Mouse (Mus musculus) embryonic facial prominence, embryonic 15.5 days (tissue): ENCODE results near the gene Bmp7. TPM values are rescaled to one million over a fixed set of nuclear protein-coding genes. Genes with fewer than 3 reads are reported as not detected.

Experiments
- ATAC-seq: fragments of 200-750 bp; cut with Nextera tagmentation; 2 replicates; pipeline ENCODE4 v1.8.0; 2017; ENCODE audit warnings: low read depth, moderate TSS enrichment; ENCODE audit not compliant: insufficient number of reproducible peaks, low FRiP score, low TSS enrichment
- H3K27ac ChIP-seq: fragments of 300-500 bp; sonication (generic); replicated peaks from 2 replicates; pipeline ENCODE4 v1.5.1; 2015; ENCODE audit warnings: mild to moderate bottlenecking, inconsistent platforms
- H3K27me3 ChIP-seq: fragments of 300-500 bp; sonication (generic); 2 replicates; pipeline ENCODE4 v1.6.1; 2015; ENCODE audit warnings: inconsistent platforms
- H3K36me3 ChIP-seq: fragments of 300-500 bp; sonication (generic); 2 replicates; pipeline ENCODE4 v1.6.1; 2015; ENCODE audit warnings: mild to moderate bottlenecking, inconsistent platforms
- H3K4me1 ChIP-seq: fragments of 300-500 bp; sonication (generic); 2 replicates; pipeline ENCODE4 v1.6.1; 2015; ENCODE audit warnings: inconsistent platforms
- H3K4me2 ChIP-seq: fragments of 300-500 bp; sonication (generic); replicated peaks from 2 replicates; pipeline ENCODE4 v1.6.1; 2015; ENCODE audit warnings: mild to moderate bottlenecking, inconsistent platforms
- H3K4me3 ChIP-seq: fragments of 300-500 bp; sonication (generic); replicated peaks from 2 replicates; pipeline ENCODE4 v1.5.1; 2015; ENCODE audit warnings: mild to moderate bottlenecking, inconsistent platforms
- H3K9ac ChIP-seq: fragments of 300-500 bp; sonication (generic); 2 replicates; pipeline ENCODE4 v1.6.1; 2015; ENCODE audit warnings: inconsistent platforms
- H3K9me3 ChIP-seq: fragments of 300-500 bp; sonication (generic); replicated peaks from 2 replicates; pipeline ENCODE4 v1.6.1; 2016; ENCODE audit warnings: inconsistent platforms
- WGBS: fragments of 180-500 bp; shearing (Covaris S2); methylation state at CpG from one replicate; pipeline ENCODE4 v1.1.7; 2015; 5-methylcytosine and 5-hydroxymethylcytosine counted together
- polyA plus RNA-seq: library from polyadenylated mRNA; unstranded; fragments of >200 nt; fragmentation: Nextera tagmentation; extraction: Ambion mirVana; gene quantifications from 2 replicates; pipeline ENCODE4 v1.2.1, GENCODE M21; 2015

Bmp7 gene
- polyA plus RNA-seq, result 37.1 and 45.6 TPM in 2 replicates

DNA sequence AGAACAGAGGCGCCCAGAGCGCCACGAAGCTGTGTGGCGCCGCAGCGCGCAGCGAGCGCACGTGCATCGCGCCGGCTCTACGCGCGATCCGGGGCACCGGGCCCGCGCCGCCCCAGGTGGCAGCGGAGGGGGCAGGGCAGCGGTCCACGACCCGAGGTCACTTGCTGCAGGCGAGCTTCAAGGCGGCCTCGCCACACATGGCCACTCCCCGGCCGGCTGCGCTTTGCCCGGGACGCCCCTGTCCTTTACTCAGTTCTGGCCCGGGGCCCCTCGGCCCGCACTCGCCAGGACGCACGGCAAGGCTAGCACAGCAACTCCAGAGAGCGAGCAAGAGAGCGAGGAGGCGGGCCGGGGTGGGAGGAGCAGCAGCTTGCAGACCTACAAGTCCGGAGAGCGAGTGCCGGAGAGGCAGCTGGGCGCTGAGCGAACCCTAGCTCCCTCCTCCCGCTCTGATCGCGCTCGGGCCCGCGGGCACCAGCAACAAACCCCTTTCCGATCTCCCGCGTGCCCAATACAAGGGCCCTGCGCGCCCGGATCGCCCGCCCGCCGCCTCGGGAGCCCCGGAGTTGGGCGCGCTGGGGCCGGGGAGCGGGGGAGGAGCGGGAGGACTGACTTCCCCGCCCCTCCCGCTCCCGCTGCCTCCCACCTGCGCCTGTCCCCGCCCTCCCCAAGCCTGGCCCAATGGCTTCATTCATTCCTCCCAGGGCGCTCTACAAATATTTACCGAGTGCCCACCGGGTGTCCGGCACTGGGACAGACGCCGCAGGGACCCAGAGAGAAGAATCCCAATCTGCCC lies at the start of gene Bmp7:
TSS of gene Bmp7 (minus strand) at position 319 of the 796 bp plus-strand sequence.
- Histone ChIP-seq H3K27ac (peak within 1 kb of the TSS; percentile 89), H3K27me3 (peaks cover 14% of the 10 kb centered on the region), H3K4me3 (peak within 1 kb of the TSS; percentile 61), H3K4me1 (peaks cover 59% of the 10 kb centered on the region), H3K4me2 (peak within 1 kb of the TSS; percentile 98), H3K9ac (peak within 1 kb of the TSS; percentile 65), H3K36me3 (no peaks in the 10 kb centered on the region), H3K9me3 (no peaks in the 10 kb centered on the region)
- peak; percentile 76 for ATAC-seq
- under 1% methylated on average over 81 of the region's 82 CpGs for WGBS

- no peaks in the 10 kb centered on the region for H3K9me3 ChIP-seq
- ATAC-seq, result no peak
- peaks cover under 1% of the 10 kb centered on the region for H3K4me1 ChIP-seq
- H3K36me3 ChIP-seq, result no peaks in the 10 kb centered on the region
- H3K27ac ChIP-seq, result no peak overlapping the region
- H3K4me2 ChIP-seq, result no peak overlapping the region
- no peak overlapping the region for H3K4me3 ChIP-seq
- H3K27me3 ChIP-seq, result no peaks in the 10 kb centered on the region
- 73% methylated on average over 9 of the region's 9 CpGs for WGBS
- no peak overlapping the region for H3K9ac ChIP-seq
These were observed 42.8 kb upstream of the Bmp7 start for GRCm38 (mm10) chr2:172982776-172983561.

DNA sequence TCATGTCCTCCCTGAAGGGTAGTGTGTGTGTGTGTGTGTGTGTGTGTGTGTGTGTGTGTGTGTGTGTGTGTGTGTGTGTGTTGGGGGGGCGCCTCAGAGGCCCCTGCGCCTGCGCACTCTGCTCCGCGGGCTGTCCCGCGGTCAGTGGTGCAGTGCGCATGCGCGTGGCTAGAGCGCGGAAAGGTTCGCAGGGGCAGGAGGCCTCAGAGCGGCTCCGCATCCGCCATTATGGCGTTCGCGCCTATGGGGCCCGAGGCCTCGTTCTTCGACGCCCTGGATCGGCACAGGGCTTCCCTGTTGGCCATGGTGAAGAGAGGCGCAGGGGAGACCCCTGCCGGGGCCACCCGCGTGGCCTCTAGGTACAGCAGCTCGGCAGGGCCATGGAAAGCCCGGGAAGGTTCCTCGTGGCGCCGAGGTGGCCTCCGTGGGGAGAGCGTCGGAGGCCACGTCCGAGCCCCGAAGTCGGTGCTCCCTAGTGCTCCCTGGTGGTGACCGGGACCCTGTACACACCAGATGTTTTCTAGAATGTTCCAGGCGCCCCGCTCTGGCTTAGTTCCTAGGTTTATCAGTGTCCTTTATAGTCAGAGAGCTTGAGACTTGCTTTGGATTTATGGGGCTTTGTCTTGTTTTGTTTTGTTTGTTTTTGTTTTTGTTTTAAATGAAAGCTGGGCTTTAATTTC lies 39.7 kb upstream of the Bmp7 start:
- Histone ChIP-seq H3K27me3 (no peaks in the 10 kb centered on the region), H3K27ac (no peak overlapping the region), H3K9ac (no peak overlapping the region), H3K4me3 (no peak overlapping the region), H3K9me3 (no peaks in the 10 kb centered on the region), H3K36me3 (no peaks in the 10 kb centered on the region), H3K4me1 (peaks cover 19% of the 10 kb centered on the region), H3K4me2 (no peak overlapping the region)
- no peak for ATAC-seq
- WGBS, result 94% methylated on average over 43 of the region's 43 CpGs

- peak overlapping the region; percentile 71 for H3K27ac ChIP-seq
- ATAC-seq, result no peak
- 42% methylated on average over 4 of the region's 4 CpGs for WGBS
- peaks cover 27% of the 10 kb centered on the region for H3K4me1 ChIP-seq
- H3K4me2 ChIP-seq, result peak overlapping the region; percentile 40
- H3K27me3 ChIP-seq, result no peaks in the 10 kb centered on the region
- peak overlapping the region; percentile 8; the same call in 1 of the 2 replicates for H3K4me3 ChIP-seq
- H3K9ac ChIP-seq, result no peak overlapping the region
- no peaks in the 10 kb centered on the region for H3K9me3 ChIP-seq
- no peaks in the 10 kb centered on the region for H3K36me3 ChIP-seq
These were observed 38.1 kb upstream of the Bmp7 start for GRCm38 (mm10) chr2:172978131-172978633.

DNA sequence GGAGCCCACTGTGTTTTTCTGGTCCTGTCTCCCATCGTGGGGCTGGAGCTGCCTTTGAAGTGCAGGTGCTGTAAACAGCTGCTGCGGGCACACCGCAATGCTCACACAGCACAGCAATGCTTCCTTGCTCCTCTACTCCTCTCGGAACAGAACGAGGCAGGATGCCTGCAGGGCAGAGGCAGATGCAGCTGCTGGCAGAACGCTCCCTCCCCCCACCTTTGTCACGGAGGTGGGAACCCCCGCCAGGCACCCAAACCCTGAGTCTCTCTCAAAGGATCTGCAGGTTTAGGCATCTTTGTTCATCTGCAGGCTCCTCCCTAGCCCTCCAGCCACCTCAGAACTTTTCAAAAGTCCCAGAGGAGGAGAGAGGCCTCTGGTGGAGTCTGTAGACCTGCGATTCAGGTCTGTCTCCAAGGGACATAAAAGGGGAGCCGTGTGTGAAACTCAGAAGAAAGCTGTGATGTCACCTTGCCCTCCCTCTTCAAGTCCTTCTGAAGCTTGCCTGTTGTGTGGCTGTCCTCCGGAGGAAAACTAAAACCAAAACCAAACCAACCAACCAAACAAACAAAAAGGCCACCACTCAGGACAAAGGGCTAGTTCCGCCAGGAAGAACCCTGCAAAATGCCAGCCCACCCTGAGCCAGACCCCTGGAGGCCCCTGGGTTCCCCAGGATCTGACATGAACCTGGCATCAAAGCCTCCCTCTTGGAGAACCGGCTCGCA lies 37.4 kb upstream of the Bmp7 start, which contains the start of gene Spo11:
TSS of gene Spo11 (plus strand) at position 292 of the 722 bp plus-strand sequence.
- Histone ChIP-seq H3K4me1 (peaks cover 27% of the 10 kb centered on the region), H3K9me3 (no peaks in the 10 kb centered on the region), H3K4me3 (peak within 1 kb of the TSS; percentile 8; the same call in 1 of the 2 replicates), H3K36me3 (no peaks in the 10 kb centered on the region), H3K27me3 (no peaks in the 10 kb centered on the region), H3K4me2 (peak within 1 kb of the TSS; percentile 40), H3K9ac (no peak within 1 kb of the TSS), H3K27ac (peak within 1 kb of the TSS; percentile 71)
- ATAC-seq, result 0 out of 2 replicates have a peak, but pooled peaks have one; percentile 36
- WGBS, result 14% methylated on average over 14 of the region's 14 CpGs

DNA sequence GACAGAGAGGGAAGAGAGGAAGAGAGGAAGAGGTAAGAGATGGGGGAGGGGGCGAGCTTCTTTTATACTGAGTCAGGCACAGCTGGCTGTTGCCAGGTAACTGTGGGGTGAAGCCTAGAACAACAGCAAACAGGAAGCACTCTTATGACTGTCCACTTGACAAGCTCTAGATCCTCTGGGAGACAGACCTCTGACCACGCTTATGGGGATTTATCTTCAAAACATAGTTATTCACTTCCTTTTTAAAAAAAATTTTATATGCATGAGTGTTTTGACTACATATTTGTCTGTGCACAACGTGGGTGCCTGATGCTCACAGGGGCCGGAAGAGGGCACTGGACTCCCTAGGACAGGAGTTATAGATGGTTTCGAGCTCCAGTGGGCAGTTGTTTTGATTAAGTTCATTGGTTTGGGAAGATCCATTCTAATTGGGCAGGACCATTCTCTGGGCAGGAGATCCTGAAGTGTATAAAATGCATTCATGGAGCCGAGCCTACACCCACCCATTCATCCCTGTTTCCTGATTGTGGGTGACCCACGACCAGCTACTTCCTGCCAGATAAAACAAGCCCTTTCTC lies 36.6 kb upstream of the Bmp7 start:
- Histone ChIP-seq H3K4me3 (no peak overlapping the region), H3K27ac (peak overlapping the region; percentile 71), H3K9me3 (no peaks in the 10 kb centered on the region), H3K4me1 (peaks cover 27% of the 10 kb centered on the region), H3K27me3 (no peaks in the 10 kb centered on the region), H3K9ac (no peak overlapping the region), H3K36me3 (no peaks in the 10 kb centered on the region), H3K4me2 (peak overlapping the region; percentile 40)
- no peak for ATAC-seq
- 29% methylated on average over 7 of the region's 7 CpGs for WGBS

- no peak for ATAC-seq
- Histone ChIP-seq H3K4me2 (no peak overlapping the region), H3K27ac (no peak overlapping the region), H3K9ac (no peak overlapping the region), H3K27me3 (no peaks in the 10 kb centered on the region), H3K4me1 (peaks cover 27% of the 10 kb centered on the region), H3K36me3 (no peaks in the 10 kb centered on the region), H3K9me3 (no peaks in the 10 kb centered on the region), H3K4me3 (no peak overlapping the region)
- WGBS, result 78% methylated on average over 6 of the region's 6 CpGs
These were observed 35.0 kb upstream of the Bmp7 start for GRCm38 (mm10) chr2:172975159-172975558.

- Histone ChIP-seq H3K9me3 (no peaks in the 10 kb centered on the region), H3K27ac (no peak overlapping the region), H3K36me3 (no peaks in the 10 kb centered on the region), H3K4me1 (peaks cover 27% of the 10 kb centered on the region), H3K4me2 (no peak overlapping the region), H3K27me3 (no peaks in the 10 kb centered on the region), H3K9ac (no peak overlapping the region), H3K4me3 (no peak overlapping the region)
- 25% methylated on average over 7 of the region's 7 CpGs for WGBS
- ATAC-seq, result no peak
These were observed 34.6 kb upstream of the Bmp7 start for GRCm38 (mm10) chr2:172974701-172975100.

DNA sequence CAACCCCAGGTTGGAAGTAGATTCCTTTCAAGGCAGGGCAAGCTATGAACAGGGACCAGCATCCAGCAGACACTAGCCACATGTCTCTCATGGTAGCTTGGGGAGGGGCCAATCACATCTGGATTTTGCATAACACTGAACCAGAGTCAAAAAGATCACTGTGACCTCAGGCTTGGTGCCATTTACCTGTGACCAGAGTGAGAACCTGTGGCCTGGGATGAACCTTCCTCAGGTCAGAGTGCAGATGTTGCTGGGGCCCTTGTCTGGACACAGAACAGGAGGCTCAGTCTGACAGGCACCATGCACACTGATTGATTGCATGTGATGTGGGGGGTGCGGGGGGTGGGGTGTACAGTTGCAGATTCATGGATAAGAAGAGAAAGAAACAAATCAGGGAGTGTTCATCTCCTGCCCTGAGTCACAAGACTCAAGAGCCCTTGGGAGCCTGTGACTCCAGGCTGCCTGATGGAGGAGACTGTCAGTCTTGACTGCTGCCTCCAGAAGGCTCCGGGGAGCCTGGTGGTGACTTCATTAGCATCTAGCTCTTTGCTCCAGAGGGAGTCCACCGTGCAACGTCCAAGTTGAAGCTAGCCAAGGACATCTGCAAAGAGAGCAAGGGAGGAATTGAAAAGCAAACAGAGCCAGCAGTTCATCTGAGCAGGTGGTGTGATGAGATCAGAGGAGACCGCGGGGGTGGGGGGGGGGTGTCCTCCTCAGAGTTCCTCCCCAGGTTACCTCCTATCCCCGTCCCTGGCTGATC lies 33.9 kb upstream of the Bmp7 start:
- 20% methylated on average over 7 of the region's 7 CpGs for WGBS
- Histone ChIP-seq H3K27ac (no peak overlapping the region), H3K27me3 (no peaks in the 10 kb centered on the region), H3K9ac (no peak overlapping the region), H3K9me3 (no peaks in the 10 kb centered on the region), H3K4me1 (peaks cover 27% of the 10 kb centered on the region), H3K4me3 (no peak overlapping the region), H3K36me3 (no peaks in the 10 kb centered on the region), H3K4me2 (no peak overlapping the region)
- ATAC-seq, result no peak

DNA sequence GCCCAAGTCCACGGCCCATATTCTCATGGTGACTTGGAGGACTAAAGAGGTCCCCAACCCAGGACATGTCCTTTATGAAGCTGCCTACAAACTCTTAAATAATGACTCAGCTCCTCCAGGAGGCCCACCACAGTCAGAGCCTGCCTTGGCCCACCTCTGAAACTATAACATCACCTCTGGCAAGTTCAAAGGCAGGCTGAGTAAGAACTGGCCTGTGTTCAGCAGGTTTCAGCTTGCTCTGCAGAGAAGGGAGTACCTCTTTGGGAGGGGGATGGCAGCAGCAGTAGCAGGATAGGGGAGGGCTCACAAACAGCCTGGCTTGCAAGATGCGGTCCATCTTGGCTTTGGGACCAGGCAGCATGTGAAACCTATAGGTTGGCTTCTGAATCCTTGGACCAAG lies 31.7 kb upstream of the Bmp7 start:
- Histone ChIP-seq H3K27ac (no peak overlapping the region), H3K4me2 (no peak overlapping the region), H3K36me3 (no peaks in the 10 kb centered on the region), H3K9me3 (no peaks in the 10 kb centered on the region), H3K27me3 (no peaks in the 10 kb centered on the region), H3K4me3 (no peak overlapping the region), H3K4me1 (peaks cover 16% of the 10 kb centered on the region), H3K9ac (no peak overlapping the region)
- no peak for ATAC-seq
- WGBS, result 74% methylated on average over 2 of the region's 2 CpGs
